Mouse (Mus musculus): ENCODE results near the gene Dlg2. TPM values are rescaled to one million over a fixed set of nuclear protein-coding genes. Genes with fewer than 3 reads are reported as not detected.

The Dlg2 gene
- polyA plus RNA-seq, 1 experiment from 2014 or later = 3.8 TPM

DNA sequence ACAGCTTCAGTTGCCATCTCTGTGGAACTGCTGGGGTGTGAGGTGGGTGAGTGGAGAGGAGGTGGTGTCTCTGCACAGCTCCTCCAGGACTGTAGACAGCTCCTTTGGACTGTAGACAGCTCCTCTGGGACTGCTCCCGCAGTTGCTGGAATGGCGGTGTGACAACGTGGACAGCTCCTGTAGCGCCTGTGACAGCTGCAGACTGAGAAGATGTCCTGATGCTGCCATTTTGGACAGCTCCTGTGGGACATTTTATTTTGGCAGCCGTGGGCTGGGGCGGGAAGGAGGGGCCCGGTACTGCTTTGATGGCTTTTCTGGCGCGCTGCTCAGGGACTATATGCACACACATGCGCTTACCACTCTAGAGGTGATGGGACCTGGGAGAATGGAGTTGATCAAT, 16.1 kb upstream of the Dlg2 start:
- H3K4me3 ChIP-seq = no peak overlapping the region
- DNase-seq (ENCODE audit: low spot score) = no peak
- H3K27me3 ChIP-seq (ENCODE audit: insufficient read depth, poor library complexity, severe bottlenecking) = 0 out of 2 replicates have a peak, but pooled peaks cover 4% of the 10 kb centered on the region
- H3K9me3 ChIP-seq = no peaks in the 10 kb centered on the region
- WGBS = 38% methylated on average over 10 of the region's 10 CpGs
- no peak overlapping the region for H3K27ac ChIP-seq
- H3K36me3 ChIP-seq = no peaks in the 10 kb centered on the region
- H3K4me1 ChIP-seq = 0 out of 2 replicates have a peak, but pooled peaks cover 7% of the 10 kb centered on the region

DNA sequence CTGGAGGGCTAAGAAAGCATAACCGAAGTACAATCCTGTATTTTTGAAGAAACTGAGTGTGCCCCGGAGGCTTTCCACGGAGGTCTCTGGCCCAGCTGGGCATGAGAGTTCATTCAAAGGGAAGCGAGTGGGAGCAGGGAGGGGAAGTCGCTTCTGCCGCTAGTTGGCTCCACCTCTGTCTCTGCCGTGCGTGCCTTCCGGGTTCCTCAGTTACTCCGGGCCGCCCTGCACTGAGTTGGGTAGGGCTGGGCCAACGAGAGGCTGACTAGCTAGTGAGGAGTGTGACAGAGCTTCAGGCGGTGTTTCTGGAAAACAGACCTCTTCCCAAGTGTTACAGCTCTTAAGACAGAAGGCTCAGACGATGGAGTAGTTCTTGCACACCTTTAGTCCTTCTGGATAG, 15.5 kb upstream of the Dlg2 start:
- Histone ChIP-seq H3K27me3 (ENCODE audit: insufficient read depth, poor library complexity, severe bottlenecking) (0 out of 2 replicates have a peak, but pooled peaks cover 4% of the 10 kb centered on the region), H3K9me3 (no peaks in the 10 kb centered on the region), H3K4me1 (0 out of 2 replicates have a peak, but pooled peaks cover 4% of the 10 kb centered on the region), H3K27ac (no peak overlapping the region), H3K36me3 (no peaks in the 10 kb centered on the region), H3K4me3 (no peak overlapping the region; the same call in 1 of the 2 replicates)
- 19% methylated on average over 14 of the region's 14 CpGs for WGBS
- peak; percentile 77 for DNase-seq (ENCODE audit: low spot score)

DNA sequence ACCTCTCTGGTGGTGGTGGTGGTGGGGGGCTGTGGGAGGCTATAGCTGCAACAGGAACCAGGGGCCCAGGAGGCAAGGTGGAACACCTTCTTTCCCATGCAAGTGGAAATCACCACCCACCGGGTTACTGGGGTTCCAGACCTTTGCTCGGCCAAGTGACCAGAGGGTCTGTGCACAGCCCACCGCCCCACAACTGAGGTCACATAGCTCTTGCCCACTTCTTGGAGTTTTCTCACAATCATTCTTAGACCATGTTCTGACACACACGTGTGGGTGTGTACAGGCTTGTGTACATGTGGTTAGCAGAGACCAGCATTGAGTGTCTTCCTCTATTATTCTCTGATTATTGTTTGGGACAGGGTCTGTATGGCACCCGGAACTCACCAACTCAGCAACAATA, 15.0 kb upstream of the Dlg2 start:
- H3K27ac ChIP-seq = no peak overlapping the region
- no peaks in the 10 kb centered on the region for H3K9me3 ChIP-seq
- WGBS = 83% methylated on average over 5 of the region's 5 CpGs
- no peaks in the 10 kb centered on the region for H3K36me3 ChIP-seq
- H3K4me3 ChIP-seq = no peak overlapping the region
- no peak for DNase-seq (ENCODE audit: low spot score)
- no peaks in the 10 kb centered on the region for H3K4me1 ChIP-seq
- H3K27me3 ChIP-seq (ENCODE audit: insufficient read depth, poor library complexity, severe bottlenecking) = 0 out of 2 replicates have a peak, but pooled peaks cover 4% of the 10 kb centered on the region

DNA sequence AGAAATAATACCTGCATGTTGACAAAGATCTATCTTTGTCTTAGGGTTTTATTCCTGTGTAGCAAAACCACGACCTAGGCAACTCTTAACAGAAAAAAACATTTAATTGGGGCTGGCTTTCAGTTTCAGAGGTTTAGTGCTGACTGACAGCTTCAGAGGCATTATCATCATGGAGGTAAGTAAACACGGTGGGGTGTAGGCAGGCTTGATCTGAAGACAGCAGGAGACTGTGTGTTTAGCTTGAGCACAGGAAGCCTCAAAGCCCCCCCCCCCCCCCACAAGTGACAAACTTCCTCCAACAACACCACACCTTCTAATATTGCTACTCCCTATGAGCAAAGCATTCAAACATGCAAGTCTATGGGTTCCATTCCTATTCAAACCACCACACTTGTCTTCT, 3.0 kb upstream of the Dlg2 start:
- no peaks in the 10 kb centered on the region for H3K9me3 ChIP-seq
- 0 out of 2 replicates have a peak, but pooled peaks cover 5% of the 10 kb centered on the region for H3K4me1 ChIP-seq
- no peak overlapping the region for H3K4me3 ChIP-seq
- H3K27ac ChIP-seq = no peak overlapping the region
- 44% methylated on average over 2 of the region's 2 CpGs for WGBS
- no peaks in the 10 kb centered on the region for H3K27me3 ChIP-seq (ENCODE audit: insufficient read depth, poor library complexity, severe bottlenecking)
- no peak for DNase-seq (ENCODE audit: low spot score)
- H3K36me3 ChIP-seq = peaks cover 20% of the 10 kb centered on the region

DNA sequence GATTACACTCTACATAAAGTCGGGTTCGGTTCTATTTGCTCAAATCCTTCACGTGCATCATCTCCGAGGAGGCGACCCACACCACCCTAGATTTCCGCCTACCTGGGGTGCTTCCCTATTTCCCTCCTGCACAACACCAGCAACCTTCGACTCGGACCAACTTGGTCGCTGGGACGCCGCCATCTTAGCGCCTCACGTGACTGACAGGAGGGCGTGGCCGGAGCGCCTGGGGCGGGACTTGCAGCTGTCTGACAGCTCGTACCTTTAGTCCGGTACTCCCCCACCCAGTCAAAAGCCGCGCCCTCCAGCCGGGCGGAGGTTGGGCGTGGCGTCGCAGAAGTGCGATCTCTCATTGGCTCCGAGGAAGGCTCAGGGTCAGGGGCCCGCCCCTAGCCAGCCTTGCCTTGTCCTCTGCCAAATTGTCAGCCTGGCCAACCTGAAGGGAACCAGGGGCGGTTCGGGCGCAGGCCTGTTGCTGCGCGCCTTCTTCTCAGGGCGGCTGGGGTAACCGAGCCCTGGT, 619 bp upstream of the Dlg2 start, which contains the start of gene Tmem126b:
Gene Tmem126b, minus strand, starts transcription at position 209 of the 520 bp plus-strand sequence.
- under 1% methylated on average over 36 of the region's 36 CpGs for WGBS
- Histone ChIP-seq H3K4me1 (0 out of 2 replicates have a peak, but pooled peaks cover 5% of the 10 kb centered on the region), H3K27ac (peak within 1 kb of the TSS; percentile 91), H3K27me3 (ENCODE audit: insufficient read depth, poor library complexity, severe bottlenecking) (no peaks in the 10 kb centered on the region), H3K4me3 (peak within 1 kb of the TSS; percentile 65), H3K9me3 (no peaks in the 10 kb centered on the region), H3K36me3 (0 out of 2 replicates have a peak, but pooled peaks cover 2% of the 10 kb centered on the region)
- DNase-seq (ENCODE audit: low spot score) = peak; percentile 99

DNA sequence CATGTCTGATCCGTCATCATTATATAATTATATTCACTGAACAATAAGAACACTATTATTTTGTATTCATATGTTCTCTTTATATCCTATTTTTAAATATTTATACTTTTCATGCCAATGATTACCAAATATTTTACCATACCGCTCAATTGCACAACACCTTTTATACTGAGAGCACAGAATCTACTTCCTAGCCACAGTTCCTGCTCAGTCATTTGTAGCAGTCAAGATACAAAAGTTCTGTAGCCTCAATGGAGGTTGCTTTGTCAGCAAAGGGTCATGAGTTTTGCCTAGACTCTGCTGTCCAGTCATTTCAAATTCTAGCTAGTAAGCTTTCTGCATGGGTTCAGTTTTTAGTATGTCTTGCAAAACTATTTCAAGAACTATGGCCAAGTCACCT, 6.1 kb downstream of the Dlg2 start:
- Histone ChIP-seq H3K27ac (no peak overlapping the region), H3K4me3 (no peak overlapping the region), H3K4me1 (no peaks in the 10 kb centered on the region), H3K9me3 (no peaks in the 10 kb centered on the region), H3K36me3 (no peaks in the 10 kb centered on the region), H3K27me3 (ENCODE audit: insufficient read depth, poor library complexity, severe bottlenecking) (no peaks in the 10 kb centered on the region)
- 82% methylated on average over 2 of the region's 2 CpGs for WGBS
- no peak for DNase-seq (ENCODE audit: low spot score)

DNA sequence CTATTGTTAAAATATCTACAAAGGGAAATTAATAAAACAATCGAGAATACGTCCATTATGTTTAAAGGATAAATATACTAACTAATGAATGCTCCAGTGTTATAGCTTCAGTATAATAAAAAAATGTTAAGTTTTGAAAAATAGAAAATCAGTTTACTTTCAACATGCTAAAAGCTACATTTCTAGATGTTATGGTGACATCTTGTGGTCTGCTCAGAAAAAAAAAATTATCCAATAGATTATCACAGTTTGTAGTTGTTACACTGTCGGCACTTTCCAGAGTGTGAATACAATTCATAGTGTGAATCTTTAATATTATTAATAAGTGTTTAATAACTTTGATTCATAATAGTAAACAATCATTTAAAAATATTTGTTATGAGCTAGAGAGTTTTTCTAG, 31.7 kb downstream of the Dlg2 start:
- Histone ChIP-seq H3K9me3 (no peaks in the 10 kb centered on the region), H3K27me3 (ENCODE audit: insufficient read depth, poor library complexity, severe bottlenecking) (no peaks in the 10 kb centered on the region), H3K4me1 (no peaks in the 10 kb centered on the region), H3K4me3 (no peak overlapping the region), H3K27ac (no peak overlapping the region), H3K36me3 (no peaks in the 10 kb centered on the region)
- 65% methylated on average over 3 of the region's 3 CpGs for WGBS
- DNase-seq (ENCODE audit: low spot score) = no peak

DNA sequence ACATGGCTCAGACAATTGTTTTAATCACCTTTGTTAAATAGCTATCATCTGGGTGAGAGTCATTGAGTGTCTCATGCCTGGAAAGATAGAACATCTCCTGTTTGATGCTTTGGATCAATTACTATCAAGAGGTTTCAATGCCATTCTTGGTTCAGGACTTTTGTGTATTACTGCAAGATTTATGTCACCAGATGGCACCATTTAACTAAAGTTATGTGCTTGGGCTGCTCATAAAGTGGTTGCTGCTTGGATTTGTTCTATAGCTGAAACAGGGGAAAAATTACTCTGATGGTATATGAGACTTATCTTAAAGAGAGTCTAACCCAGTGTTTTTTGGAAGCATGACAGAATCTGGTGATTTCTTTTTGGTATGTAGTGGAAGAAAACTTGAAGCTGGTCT, 35.8 kb downstream of the Dlg2 start:
- Histone ChIP-seq H3K36me3 (no peaks in the 10 kb centered on the region), H3K9me3 (no peaks in the 10 kb centered on the region), H3K27ac (no peak overlapping the region), H3K27me3 (ENCODE audit: insufficient read depth, poor library complexity, severe bottlenecking) (no peaks in the 10 kb centered on the region), H3K4me1 (no peaks in the 10 kb centered on the region), H3K4me3 (no peak overlapping the region)
- no peak for DNase-seq (ENCODE audit: low spot score)

DNA sequence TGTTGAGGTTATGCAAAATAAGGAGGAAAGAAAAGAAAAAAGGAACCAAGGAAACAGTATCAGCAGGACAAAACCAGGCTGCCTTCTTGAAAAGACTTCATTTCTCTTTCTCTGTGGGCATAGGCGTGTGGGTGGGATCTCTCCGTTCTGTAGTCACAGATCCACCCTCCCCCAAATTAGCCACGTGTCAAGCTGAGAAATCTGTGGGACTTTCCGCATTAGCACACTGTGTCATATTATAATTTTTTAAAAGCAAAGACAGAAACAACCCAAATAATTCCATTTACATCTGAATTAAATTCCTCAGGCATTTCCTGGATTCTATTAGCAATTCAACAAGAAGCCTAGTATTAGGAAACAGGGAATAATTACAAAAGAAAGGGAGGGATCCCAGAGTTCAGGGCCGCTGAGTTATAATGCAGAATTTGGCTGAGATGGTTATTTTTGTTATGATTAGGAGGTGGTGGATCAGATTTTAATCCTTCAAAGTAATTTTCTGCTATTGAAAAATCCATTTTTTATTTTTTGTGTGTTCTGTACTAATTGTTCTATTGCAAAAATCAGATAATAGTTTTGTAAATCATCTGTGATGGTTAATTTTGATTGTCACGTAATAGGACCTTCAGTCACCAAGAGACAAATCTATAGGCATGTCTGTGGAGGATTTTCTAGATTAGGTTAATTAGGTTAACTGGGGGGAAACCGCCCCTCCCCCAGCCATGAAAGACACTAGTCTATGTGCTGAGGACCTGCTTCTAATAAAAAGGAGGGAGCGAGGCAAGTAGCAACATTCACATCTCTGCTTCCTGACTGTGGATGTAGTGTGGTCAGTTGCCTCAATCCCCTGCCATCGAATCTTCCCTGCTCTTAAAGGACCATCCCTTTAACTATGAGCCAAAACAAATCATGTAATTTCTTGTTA, 63.3 kb downstream of the Dlg2 start:
- no peak overlapping the region for H3K4me3 ChIP-seq
- H3K27me3 ChIP-seq (ENCODE audit: insufficient read depth, poor library complexity, severe bottlenecking) = no peaks in the 10 kb centered on the region
- no peaks in the 10 kb centered on the region for H3K4me1 ChIP-seq
- DNase-seq (ENCODE audit: low spot score) = no peak
- H3K36me3 ChIP-seq = no peaks in the 10 kb centered on the region
- whole genome bisulfite sequencing = 65% methylated on average over 9 of the region's 9 CpGs
- H3K9me3 ChIP-seq = no peaks in the 10 kb centered on the region
- no peak overlapping the region for H3K27ac ChIP-seq

DNA sequence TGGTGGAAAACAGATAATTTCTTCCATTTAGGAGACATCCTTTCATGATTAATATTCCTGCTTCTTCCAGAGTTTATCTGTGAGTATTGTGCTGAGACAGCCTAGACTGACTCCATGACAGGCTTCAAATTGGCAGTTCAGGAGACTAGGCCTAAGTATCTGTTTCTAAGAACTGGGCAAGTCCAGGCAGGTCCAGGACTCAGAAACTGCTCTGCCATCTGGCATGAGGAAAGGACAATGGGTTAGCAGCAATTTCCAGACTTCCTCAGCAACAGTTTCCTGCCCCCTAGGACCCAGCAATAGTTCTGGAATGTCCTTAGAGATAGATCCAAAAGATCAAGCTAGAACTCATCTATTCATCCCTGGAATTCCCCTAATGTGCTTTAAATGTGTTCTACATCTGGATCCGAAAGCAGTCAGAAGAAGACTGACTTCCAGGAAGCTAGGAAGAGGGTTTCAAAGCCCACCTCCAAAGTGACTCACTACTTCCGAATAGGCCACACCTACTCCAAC, 64.4 kb downstream of the Dlg2 start:
- H3K4me3 ChIP-seq = no peak overlapping the region
- H3K27me3 ChIP-seq (ENCODE audit: insufficient read depth, poor library complexity, severe bottlenecking) = no peaks in the 10 kb centered on the region
- H3K4me1 ChIP-seq = no peaks in the 10 kb centered on the region
- 77% methylated on average over 2 of the region's 2 CpGs for WGBS
- DNase-seq (ENCODE audit: low spot score) = no peak
- H3K9me3 ChIP-seq = no peaks in the 10 kb centered on the region
- no peaks in the 10 kb centered on the region for H3K36me3 ChIP-seq
- H3K27ac ChIP-seq = no peak overlapping the region

DNA sequence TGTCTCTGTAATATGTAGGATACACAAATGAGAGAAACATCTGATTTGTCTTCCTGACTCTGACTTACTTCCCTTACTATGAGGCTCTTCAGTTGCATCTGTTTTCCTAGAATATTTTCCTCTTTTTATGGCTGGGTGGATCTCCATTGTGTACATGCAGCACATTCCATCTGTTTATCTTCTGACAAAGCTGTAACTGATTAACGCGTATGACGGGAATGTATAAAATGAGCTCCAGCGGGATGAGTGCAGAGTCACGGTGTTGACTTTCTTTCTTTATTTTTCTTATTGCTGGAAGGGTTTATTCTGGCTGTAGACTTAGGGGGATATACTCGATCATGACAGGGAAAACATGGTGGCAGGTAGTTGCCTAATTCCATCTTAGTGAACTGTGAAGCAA, 76.9 kb downstream of the Dlg2 start:
- WGBS = 88% methylated on average over 6 of the region's 6 CpGs
- Histone ChIP-seq H3K27ac (no peak overlapping the region), H3K4me1 (no peaks in the 10 kb centered on the region), H3K9me3 (no peaks in the 10 kb centered on the region), H3K4me3 (no peak overlapping the region), H3K27me3 (ENCODE audit: insufficient read depth, poor library complexity, severe bottlenecking) (no peaks in the 10 kb centered on the region), H3K36me3 (no peaks in the 10 kb centered on the region)
- no peak for DNase-seq (ENCODE audit: low spot score)

DNA sequence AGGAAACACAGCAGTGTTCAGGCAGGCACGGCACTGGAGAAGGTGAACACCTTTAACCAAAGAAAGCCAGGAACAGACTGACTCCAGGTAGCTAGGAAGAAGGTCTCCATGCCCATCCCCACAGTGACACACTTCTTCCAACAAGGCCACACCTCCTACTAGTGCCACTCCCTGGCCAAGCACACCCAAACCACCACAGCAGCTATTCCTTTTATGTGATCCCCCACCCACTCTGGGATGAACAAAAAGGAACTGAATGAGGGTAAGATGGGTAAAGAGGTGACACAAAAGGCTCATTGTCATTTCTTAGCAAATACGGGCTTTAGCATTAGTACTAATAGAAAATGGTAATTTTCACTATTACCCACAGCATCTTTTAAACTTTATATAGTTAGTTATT, 77.9 kb downstream of the Dlg2 start:
- no peaks in the 10 kb centered on the region for H3K36me3 ChIP-seq
- H3K4me1 ChIP-seq = no peaks in the 10 kb centered on the region
- no peaks in the 10 kb centered on the region for H3K9me3 ChIP-seq
- H3K27ac ChIP-seq = no peak overlapping the region
- DNase-seq (ENCODE audit: low spot score) = no peak
- WGBS = 84% methylated on average over 2 of the region's 2 CpGs
- no peaks in the 10 kb centered on the region for H3K27me3 ChIP-seq (ENCODE audit: insufficient read depth, poor library complexity, severe bottlenecking)
- H3K4me3 ChIP-seq = no peak overlapping the region

DNA sequence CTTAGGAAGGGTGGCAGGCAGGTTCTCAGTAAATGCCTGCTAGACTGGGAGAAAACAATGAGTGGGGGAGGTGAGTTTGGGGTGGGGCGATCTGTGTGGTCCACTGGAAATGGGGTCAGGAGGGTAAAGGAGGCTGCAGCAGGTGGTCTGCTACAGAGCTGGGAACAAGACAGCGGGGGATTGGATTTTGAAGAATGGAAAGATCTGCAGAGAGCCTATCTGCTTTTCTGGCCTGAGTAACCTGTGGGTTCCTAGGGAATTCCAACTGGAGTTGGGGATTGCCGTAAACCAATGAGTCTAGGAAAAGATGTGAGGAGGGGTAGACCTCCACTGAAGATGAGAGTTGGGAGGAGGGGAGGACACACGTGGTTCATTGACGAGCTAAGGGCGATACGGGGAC, 92.7 kb downstream of the Dlg2 start:
- Histone ChIP-seq H3K4me1 (no peaks in the 10 kb centered on the region), H3K9me3 (no peaks in the 10 kb centered on the region), H3K4me3 (no peak overlapping the region), H3K36me3 (no peaks in the 10 kb centered on the region), H3K27ac (no peak overlapping the region), H3K27me3 (ENCODE audit: insufficient read depth, poor library complexity, severe bottlenecking) (no peaks in the 10 kb centered on the region)
- DNase-seq (ENCODE audit: low spot score) = no peak
- 42% methylated on average over 7 of the region's 7 CpGs for WGBS
